Mouse (Mus musculus) layer of hippocampus, postnatal 10 days (tissue): ENCODE results near the gene Pick1. TPM values are rescaled to one million over a fixed set of nuclear protein-coding genes. Genes with fewer than 3 reads are reported as not detected.
A peak's percentile ranks its signal among the peaks of the same experiment; 100 is the strongest.

Experiments used
- DNase-seq, 2 experiments: peaks; one replicate each; pipeline ENCODE4 v3.0.0; 2021; ENCODE audit warnings: low spot score in 2 of 2
- long read RNA-seq: library from polyadenylated mRNA; stranded (forward); transcript quantifications from one replicate; pipeline ENCODE4 v2.0.0, GENCODE M21; 2023
- total RNA-seq, 2 experiments: library from RNA; stranded (reverse); gene quantifications; 2 replicates each; pipeline ENCODE4 v1.2.3; 2021

Pick1 gene
- 10 to 100 TPM; 53.0 to 55.1 TPM for total RNA-seq
- long read RNA-seq, transcript Pick1-201 (13 exons, 1,977 nt), result major isoform, 10 of 22 reads
- long read RNA-seq, transcript Pick1-203 (13 exons, 2,054 nt), result minor isoform, 6 of 22 reads
- long read RNA-seq, partial matches to known transcripts, result 3 of 22 reads
- long read RNA-seq, other reads (novel, unspliced or antisense), result 3 of 22 reads

DNA sequence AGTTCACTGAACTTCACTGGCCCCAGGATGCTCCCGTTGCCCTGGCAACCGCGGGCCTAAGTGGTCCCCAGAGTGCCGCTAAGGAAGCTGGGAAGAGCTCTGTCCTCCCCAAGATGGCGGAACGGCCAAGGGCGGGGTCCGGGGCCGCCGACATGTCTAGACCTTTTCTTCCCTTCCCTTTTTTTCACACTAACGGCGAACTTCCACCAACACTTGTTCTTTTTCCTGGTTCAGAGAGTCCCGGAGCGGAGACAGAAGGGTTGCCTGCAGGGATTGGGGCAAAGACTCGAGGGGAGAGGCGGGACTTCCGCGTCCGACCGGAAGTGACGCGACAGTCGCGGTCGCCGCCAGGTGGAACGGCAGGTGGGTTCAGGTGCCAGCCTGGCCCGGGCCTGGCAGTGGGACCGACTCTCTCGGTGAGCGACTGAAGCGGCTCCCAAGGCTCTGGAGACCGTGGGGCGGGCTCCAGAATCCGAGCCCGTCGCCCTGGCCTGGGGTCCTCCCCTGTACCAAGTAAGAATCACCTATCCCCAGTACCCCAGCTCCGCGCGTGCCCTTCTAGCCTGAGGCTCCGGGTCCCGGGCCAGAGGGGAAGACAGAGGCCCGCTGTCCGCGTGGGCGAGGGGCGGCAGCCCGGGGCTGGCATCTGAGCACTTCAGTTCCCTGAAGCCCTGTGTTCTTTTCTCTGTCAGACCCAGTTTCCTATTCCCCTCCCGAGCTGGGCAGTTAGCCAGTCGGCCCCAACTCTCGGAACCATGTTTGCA, at the start of gene Pick1, which contains the start of gene Gm49486:
Gene Pick1 (plus strand): TSS at position 116 of the 764 bp plus-strand sequence.
Gene Gm49486 (plus strand): TSS at position 334 of the 764 bp plus-strand sequence.
- DNase-seq, result peak; percentile 89 to 90

DNA sequence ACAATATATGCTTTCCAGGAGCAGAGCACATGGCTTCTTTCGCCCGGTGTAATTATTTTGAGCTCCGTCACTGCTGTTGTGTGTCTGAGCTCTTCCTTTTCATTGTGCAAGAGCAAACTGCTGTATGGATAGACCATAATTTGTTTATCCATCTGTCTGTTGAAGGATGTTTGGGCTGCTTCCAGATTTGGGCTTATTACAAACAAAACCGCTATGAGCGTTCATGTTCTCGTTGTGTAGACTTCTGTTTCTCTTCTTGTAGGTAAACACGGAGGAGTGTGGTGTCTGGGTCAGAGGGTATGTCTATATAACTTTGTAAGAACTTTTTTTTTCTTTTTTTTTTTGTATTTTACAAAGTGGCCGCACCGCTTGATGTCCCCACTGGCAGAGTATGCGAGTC, 43.8 kb upstream of the Pick1 start:
- no peak for DNase-seq

DNA sequence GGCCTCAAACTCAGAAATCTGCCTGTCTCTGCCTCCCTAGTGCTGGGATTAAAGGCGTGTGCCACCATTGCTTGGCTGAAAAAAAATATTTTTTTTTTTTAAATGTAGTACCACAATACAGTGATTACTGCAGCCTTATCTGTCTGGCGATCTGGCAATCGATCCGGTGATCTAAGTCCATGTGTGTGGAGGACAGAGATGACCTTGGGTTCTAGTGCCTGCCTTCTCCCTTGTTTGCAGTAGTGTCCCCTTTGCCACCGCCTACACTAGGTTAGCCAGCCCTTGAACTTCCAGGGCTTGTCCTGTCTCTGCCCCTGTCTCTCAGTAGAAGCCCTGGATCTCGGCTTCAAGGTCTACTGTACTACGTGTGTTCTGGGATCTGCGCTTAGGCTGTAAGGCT, 41.2 kb upstream of the Pick1 start:
- no peak for DNase-seq

- no peak for DNase-seq
Observed at GRCm38 (mm10) chr15:79191426-79191825, 37.5 kb upstream of the Pick1 start.

GRCm38 (mm10) chr15:79192450-79192849, 36.5 kb upstream of the Pick1 start:
- DNase-seq, result peak in 1 of 2 experiments; percentile 28

- peak; percentile 66 to 72 for DNase-seq
Observed at GRCm38 (mm10) chr15:79192885-79193845, 35.8 kb upstream of the Pick1 start.

DNA sequence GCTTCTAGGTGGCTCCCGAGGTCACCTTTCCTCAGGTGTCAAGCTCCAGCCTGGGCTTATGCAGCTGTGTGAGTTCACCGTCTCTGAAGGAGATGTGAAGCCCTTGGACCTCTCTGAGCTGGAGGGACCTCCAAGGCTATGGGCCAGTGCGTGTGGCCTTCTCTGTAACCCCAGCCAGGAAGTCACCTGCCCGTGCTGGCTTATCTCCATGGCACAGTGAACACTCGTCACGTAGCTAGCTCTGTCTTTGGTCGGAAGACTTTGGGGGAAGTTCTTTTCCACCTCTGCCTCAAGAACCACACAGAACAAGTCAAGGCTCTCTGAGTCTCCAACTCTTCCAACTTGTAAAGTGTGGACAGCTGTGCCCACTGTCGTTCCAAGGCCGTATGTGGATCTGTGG, 34.9 kb upstream of the Pick1 start:
- no peak for DNase-seq

DNA sequence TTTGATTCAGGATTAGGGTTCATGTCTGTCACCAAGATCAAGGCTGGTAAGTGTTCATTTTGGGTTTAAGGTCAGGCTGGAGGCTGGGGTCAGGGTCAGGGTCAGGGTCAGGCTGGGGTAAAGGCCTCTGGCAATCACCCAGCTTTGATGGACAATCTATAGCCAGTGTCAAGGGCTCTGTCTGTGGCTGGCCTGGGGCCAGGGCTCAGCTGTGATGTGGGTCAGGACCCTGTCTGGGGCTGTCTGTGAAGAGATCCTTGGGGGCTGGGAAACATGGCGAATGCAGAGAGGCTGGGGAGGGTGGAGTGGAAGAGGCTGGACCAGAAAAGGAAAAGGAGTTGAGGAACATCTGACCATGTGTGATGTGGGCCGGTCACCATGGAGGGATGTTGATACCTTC, 34.0 kb upstream of the Pick1 start:
- DNase-seq, result no peak

DNA sequence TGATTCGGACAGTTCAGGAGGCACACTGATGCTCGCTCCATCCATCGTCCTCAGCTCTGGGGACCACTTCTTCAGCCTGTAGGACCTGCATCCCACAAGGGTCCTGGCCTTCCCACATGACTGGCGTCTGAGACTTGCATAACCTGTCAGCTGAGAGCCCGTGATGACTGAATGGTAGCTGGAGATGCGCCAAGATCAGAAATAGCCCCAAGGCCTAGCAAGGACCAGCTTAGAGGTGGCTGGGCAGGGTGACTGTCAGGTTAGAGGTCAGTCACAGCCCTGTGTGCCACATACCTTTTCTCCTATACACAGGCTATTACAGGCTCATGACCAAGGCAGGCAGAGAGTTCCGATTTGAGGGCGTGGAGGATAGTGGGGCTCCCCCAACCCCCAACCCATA, 33.5 kb upstream of the Pick1 start:
- DNase-seq, result no peak

GRCm38 (mm10) chr15:79199390-79199976, 29.5 kb upstream of the Pick1 start:
- no peak for DNase-seq

DNA sequence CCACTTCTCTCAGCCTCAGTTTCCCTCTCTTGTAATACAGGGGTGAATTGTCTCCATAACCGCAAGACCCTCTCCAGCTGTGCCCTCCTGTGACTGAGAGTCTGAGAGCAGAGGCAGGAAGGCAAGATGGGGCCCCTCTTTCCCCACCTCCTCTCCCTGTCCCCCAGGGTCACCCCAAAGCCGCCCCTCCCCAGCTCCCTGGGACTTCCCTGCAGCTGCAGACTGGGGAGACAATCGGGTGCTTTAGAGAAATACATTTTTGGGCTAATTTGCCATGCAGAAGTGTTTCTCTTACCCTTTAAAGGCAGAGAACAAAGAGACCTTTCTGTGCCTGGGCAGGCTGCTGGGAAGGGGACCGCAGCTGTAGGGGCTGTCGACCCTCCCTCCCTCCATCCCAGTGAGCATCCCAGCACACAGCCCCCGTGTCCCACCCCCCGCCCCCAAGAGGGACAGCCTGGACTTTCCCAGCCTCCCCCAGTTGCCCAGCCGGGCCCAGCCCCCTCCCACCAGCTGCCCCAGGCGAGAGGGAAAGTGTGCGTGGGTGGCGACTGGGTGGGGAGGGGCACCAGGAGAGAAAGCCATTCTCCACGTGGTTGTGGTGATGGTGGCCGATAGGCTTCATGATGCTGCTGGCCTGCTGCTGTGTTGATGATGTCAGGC, 27.4 kb upstream of the Pick1 start:
- DNase-seq, result peak; percentile 61 to 62

GRCm38 (mm10) chr15:79202575-79202974, 26.4 kb upstream of the Pick1 start:
- DNase-seq, result peak in 1 of 2 experiments; percentile 30

DNA sequence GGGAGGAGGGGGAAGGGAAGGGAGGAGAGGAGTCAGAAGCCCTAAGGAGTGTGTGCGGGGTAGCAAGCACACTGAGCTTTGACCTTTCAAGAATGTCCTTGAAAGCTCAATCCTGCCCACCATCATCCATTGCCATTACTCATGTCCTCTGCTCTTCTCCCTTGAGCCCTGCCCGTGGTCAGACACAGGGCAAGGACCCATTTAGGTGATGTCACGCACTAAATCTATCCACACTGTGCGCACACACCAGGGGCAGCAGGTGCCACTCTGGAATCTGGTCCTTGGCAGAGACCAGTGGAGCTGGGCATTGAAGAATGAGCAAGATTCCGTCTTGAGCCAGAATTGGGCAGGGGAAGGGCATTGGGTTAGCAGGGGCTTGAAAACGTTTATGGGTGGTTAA, 20.8 kb upstream of the Pick1 start:
- DNase-seq, result no peak

DNA sequence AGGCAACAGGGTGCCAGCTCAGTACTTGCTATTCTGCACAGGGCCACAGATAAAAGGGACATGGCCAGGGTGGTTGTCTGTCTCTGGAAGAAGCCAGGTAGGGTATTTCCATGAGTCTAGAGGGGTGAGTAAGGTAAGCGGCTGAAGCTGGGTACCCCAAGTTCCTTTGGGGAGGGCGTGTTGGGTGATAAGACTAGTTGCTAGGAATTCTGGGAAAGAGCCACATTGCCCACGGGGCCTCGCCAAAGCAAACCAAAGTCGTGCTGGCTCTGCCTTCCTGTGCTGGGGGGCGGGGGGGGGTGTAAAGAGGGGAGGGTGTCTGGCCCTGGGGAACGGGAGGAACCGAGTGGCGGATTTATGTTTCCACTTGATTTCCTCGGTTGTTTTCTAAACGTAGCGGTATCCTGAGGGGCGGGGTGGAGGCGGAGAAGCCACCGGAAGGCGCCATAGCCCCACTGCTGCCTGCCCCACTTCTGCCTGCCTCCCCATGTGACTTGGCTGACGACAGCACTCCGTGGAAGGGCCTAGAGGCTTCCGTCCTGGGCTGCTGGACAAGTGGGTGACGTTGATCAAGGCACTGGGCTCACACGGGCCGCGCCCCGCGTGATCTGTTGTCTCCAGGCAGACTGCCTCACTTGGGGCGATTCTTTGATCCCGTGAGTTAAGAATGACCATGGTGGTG, 20.1 kb upstream of the Pick1 start:
- no peak for DNase-seq

DNA sequence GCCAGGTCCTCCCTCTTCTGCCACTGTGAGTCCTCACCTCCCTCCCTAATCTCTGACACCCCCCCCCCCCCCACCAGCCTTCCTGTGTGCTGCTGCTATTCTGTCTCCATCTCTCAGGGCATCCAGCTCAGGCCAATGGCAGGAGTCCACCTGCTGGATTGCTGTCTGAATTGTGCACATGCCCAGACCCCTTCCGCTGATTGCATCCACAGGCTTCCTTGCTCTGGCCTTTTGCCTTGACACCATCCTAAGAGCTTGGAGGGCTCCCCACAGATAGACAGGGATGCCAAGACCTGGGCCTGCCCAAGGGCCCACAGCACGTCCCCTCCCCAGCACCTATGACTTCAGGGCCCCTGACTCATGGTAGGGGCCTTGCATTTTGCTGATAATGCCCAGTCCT, 18.6 kb upstream of the Pick1 start:
- DNase-seq, result no peak

DNA sequence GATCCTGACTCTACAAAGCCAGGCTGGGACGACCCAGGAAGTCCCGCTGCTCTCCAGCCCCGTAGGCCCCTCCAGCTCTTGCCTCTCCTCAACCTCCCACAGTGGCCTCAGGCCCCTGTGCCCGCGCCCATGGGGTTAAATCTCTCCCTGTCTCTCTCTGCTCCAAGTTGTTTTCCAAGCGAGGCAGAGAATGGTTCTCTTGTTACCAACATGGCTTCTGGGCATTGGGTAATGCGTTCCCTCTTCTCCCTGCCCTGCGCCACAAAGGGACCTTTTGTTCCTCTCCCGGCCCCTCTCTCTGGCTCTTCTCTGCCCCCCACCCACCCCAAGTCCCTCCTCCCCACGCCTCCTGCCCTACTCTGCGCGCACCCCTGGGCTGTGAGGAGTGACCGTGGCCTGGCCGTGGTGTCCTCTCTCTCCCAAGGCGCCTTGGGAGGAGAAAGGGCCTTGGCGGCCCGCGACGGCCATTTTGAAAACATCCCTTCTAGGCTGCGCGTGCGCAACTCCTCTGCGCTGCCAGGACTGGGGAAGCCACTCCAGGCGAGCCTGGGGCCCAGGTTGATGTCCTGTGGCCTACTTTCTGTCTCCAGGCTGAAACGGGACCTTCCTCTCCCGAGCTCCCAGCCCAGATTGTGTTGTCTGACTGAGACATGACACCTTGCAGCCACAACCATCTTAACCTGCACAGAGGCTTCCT, 16.1 kb upstream of the Pick1 start:
- no peak for DNase-seq

GRCm38 (mm10) chr15:79213591-79213990, 15.4 kb upstream of the Pick1 start:
- no peak for DNase-seq

DNA sequence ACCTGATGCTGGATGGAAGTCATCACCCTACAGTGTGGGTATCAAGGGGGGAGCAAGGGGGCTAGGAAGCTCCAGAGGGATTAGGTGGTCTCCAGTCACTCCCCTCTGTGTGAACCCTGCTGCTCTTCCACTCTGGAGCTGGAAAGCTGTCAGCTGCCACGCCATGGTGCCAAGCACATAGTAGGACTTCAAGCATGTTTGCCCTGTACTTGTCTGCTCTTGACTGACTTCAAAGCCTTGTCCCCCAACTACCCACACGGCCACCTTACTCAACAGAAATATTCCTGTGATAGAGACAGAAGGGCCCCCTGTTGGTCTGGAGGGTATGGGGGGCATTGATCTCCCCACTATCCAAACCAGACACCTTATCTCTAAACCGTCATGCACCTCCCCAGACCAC, 12.8 kb upstream of the Pick1 start:
- DNase-seq, result no peak

- DNase-seq, result no peak
Observed at GRCm38 (mm10) chr15:79219572-79219971, 9.4 kb upstream of the Pick1 start.

GRCm38 (mm10) chr15:79223641-79224040, 5.3 kb upstream of the Pick1 start:
- no peak for DNase-seq
